Mouse (Mus musculus) ES-E14 (cell line): ENCODE measurements around the gene Gm30083. TPM values are rescaled to one million over a fixed set of nuclear protein-coding genes. Genes with fewer than 3 reads are reported as not detected.
A peak's percentile ranks its signal among the peaks of the same experiment; 100 is the strongest.

Source experiments
- DNase-seq: peaks from one replicate; pipeline ENCODE4 v3.0.0-alpha.2; 2013; ENCODE audit warnings: low read depth, low spot score
- H3K27ac ChIP-seq: 2 replicates; pipeline ENCODE4 v1.5.1; 2012; ENCODE audit warnings: low read depth, mild to moderate bottlenecking, low read length, moderate library complexity, mixed read lengths; ENCODE audit not compliant: poor library complexity, insufficient read depth, severe bottlenecking
- H3K36me3 ChIP-seq: 2 replicates; pipeline ENCODE4 v1.6.1; 2012; ENCODE audit warnings: mild to moderate bottlenecking, low read length, moderate library complexity, mixed read lengths; ENCODE audit not compliant: control insufficient read depth, poor library complexity, insufficient read depth, severe bottlenecking
- H3K4me1 ChIP-seq, 2 experiments: fragments of 150-350 bp in 1 of 2; sonication (generic) in 1 of 2; 2 replicates each; pipeline ENCODE4 v1.6.1; 2012; ENCODE audit warnings: low read length in 2 of 2, mild to moderate bottlenecking in 1 of 2, mixed read lengths in 1 of 2; ENCODE audit not compliant: control insufficient read depth in 2 of 2, insufficient read depth in 2 of 2, poor library complexity in 1 of 2
- H3K4me3 ChIP-seq, 2 experiments: fragments of 150-350 bp in 1 of 2; sonication (generic) in 1 of 2; 2 replicates each; pipeline ENCODE4 v1.5.1; 2012; ENCODE audit warnings: low read length in 2 of 2, low read depth in 1 of 2, mild to moderate bottlenecking in 1 of 2, mixed read lengths in 1 of 2; ENCODE audit not compliant: insufficient read depth in 1 of 2, poor library complexity in 1 of 2, severe bottlenecking in 1 of 2
- H3K9ac ChIP-seq: 2 replicates; pipeline ENCODE4 v1.6.1; 2012; ENCODE audit warnings: low read depth, mild to moderate bottlenecking, low read length, mixed read lengths; ENCODE audit not compliant: poor library complexity, insufficient read depth, severe bottlenecking
- H3K9me3 ChIP-seq: fragments of 150-350 bp; sonication (generic); 2 replicates; pipeline ENCODE4 v1.6.1; 2012; ENCODE audit warnings: low read depth, mild to moderate bottlenecking, low read length; ENCODE audit not compliant: control insufficient read depth, insufficient read depth
- CHD2 ChIP-seq: IDR thresholded peaks from 2 replicates; pipeline ENCODE4 v1.6.1; 2014; ENCODE audit warnings: mild to moderate bottlenecking, low read depth, low read length, inconsistent platforms
- HCFC1 ChIP-seq: IDR thresholded peaks from 2 replicates; pipeline ENCODE4 v1.6.1; 2012; ENCODE audit warnings: low read length, inconsistent platforms, borderline replicate concordance; ENCODE audit not compliant: insufficient read depth
- MAFK ChIP-seq: IDR thresholded peaks from 2 replicates; pipeline ENCODE4 v1.6.1; 2014; ENCODE audit warnings: mild to moderate bottlenecking, low read depth, low read length, inconsistent platforms; ENCODE audit not compliant: insufficient read depth
- ZC3H11A ChIP-seq: IDR thresholded peaks from 2 replicates; pipeline ENCODE4 v1.6.1; 2012; ENCODE audit warnings: low read depth, mild to moderate bottlenecking, inconsistent platforms, low read length, borderline replicate concordance
- ZNF384 ChIP-seq: IDR thresholded peaks from 2 replicates; pipeline ENCODE4 v1.6.1; 2012; ENCODE audit warnings: low read depth, low read length, inconsistent platforms
- in situ Hi-C, 2 experiments: fragments of 600-800 bp; cut with MboI; formaldehyde crosslinking; loops; one replicate each; pipeline ENCODE4 v1.15.1; 2025; ENCODE audit warnings: low sequenced_read_pairs in 2 of 2, inconsistent platforms in 1 of 2; ENCODE audit not compliant: unreplicated experiment in 2 of 2
- total RNA-seq: library from RNA; depleted of rRNA; stranded (reverse); fragments of 300-350 nt; gene quantifications from 2 replicates; pipeline ENCODE4 v1.2.3, GENCODE M21; 2012

The Gm30083 gene
- total RNA-seq, 1 experiment: not detected

DNA sequence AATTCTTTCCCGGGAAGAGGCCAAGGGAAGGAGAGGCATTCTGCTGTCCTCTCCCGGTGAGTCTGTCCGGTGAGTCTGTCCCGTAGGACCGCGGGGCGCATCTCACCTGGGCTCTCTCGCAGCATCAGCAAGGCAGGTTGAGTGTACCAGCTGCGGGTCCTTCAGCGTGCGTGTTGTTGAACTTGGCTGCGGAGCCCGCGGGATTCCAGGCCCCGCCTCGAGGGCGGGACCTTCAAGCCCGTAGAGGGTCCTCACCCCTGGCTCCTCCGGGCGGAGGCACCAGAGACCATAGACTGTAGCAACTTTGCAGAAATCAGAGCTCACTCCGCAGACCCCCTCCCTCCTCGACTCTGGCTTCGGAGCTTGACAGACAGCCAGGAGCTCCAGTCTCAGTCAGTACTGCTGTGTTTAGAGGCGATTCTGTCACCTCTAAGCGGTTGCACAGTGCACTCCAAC is 36.4 kb downstream of the Gm30083 start, which contains the start of gene Zfp488:
Gene Zfp488 (minus strand): TSS at position 161 of the 456 bp plus-strand sequence.
- Histone ChIP-seq H3K27ac (no peak within 1 kb of the TSS), H3K4me1 (no peaks in the 10 kb centered on the region), H3K9ac (no peak within 1 kb of the TSS), H3K9me3 (no peaks in the 10 kb centered on the region), H3K4me3 (peak within 1 kb of the TSS; percentile 48 to 55; a peak in 3 of 4 replicates), H3K36me3 (no peaks in the 10 kb centered on the region)
- peak; percentile 20 for DNase-seq
- in situ Hi-C loops: no loop called here
- TF ChIP-seq ZC3H11A: no peak

DNA sequence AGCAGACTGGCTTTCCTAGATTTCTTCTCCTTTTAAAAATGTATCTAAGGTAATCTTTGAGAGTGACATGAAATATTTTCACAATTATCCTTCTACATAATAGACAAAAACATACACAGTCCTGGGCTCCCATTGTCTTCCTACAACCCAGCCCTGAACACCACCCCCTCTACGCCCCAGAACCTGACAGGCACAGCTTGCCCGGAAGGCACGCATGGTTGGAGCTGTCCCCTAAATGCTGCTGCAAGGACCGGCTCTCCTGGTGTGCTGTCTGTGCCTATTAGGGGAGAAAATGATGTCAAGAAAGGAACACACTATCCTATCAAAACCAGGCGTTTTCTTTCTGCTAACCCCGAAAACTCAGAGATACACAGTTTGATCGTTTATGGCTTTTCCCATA is 37.2 kb downstream of the Gm30083 start:
- Histone ChIP-seq H3K9me3 (no peaks in the 10 kb centered on the region), H3K36me3 (no peaks in the 10 kb centered on the region), H3K4me3 (no peak overlapping the region), H3K4me1 (no peaks in the 10 kb centered on the region), H3K9ac (no peak overlapping the region), H3K27ac (no peak overlapping the region)
- no peak for DNase-seq
- in situ Hi-C loops: no loop called here
- TF ChIP-seq HCFC1 (no peak), MAFK (no peak), CHD2 (no peak), ZC3H11A (no peak), ZNF384 (no peak)

DNA sequence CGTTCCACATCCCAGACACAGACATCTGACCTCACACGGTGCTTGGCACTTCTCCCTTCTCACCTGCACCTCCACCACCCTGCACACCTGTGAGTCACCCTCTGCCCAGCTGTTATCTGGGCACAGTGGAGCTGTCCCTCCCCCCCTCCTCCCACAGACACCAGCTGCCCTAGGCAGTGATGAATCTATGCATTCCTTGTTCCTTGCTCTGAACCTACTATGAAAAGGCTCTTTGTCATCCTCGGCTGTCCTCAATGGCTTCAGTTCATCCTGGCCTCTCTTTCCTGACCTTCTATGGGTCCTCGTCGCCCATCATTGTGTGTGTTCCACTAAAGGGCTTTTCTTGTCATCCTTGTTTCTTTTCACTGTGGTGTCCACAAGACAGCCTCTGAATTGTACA is 40.2 kb downstream of the Gm30083 start:
- DNase-seq: no peak
- TF ChIP-seq CHD2: no peak
- TF ChIP-seq MAFK: no peak
- TF ChIP-seq ZNF384: no peak
- no peak for TF ChIP-seq HCFC1
- TF ChIP-seq ZC3H11A: no peak
- Histone ChIP-seq H3K4me1 (no peaks in the 10 kb centered on the region), H3K27ac (no peak overlapping the region), H3K36me3 (no peaks in the 10 kb centered on the region), H3K9ac (no peak overlapping the region), H3K9me3 (no peaks in the 10 kb centered on the region), H3K4me3 (no peak overlapping the region)
- in situ Hi-C loops: no loop called here

DNA sequence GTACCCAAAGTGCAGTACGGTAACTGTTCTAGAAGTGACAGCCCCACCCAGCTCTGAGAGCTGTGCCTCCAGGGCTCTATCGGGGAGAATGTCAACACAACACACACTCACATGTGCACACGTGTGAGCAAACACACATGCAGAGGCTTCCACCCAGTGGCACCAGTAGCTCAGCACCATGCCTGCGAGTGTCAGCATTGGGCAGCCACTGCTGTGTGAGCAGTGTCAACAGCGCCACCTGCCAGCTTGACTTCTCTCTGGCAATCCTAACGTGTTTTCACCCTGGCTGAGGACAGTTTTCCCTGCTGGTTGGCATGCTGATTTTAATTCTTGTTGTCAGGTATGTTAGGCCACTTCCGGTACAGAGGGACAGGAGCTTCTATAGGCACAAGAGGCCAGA is 42.3 kb downstream of the Gm30083 start:
- DNase-seq: no peak
- no peak overlapping the region for H3K4me3 ChIP-seq
- no peak for TF ChIP-seq HCFC1
- TF ChIP-seq CHD2: no peak
- no peak for TF ChIP-seq ZNF384
- TF ChIP-seq MAFK: no peak
- no peak for TF ChIP-seq ZC3H11A

DNA sequence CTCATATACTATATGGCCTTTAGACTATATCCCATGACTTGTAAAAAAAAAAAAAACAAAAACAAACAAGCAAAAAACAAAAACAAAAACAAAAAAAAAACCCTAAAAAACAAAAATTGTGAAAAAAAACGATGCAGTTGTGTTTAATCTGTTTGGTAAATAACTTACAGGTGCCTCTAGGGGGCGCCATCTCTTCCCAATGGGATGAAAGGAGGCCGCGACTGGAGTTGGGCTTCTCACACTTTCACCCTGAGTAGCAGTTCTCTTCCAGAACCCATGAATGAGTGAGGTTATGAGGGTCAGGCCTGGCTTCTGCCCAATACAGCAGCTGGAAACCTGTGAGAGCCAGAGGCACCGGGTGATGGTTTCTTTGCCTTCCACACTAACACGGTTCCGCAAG is 49.3 kb downstream of the Gm30083 start:
- H3K4me1 ChIP-seq: peaks cover 0 to 2% of the 10 kb centered on the region in 2 experiments; a peak in 1 of 4 replicates

More for the DNA sequence above, 42.3 kb downstream of the Gm30083 start:
- Histone ChIP-seq H3K9ac (no peak overlapping the region), H3K36me3 (no peaks in the 10 kb centered on the region), H3K27ac (no peak overlapping the region), H3K4me1 (no peaks in the 10 kb centered on the region), H3K9me3 (no peaks in the 10 kb centered on the region)
- in situ Hi-C loops: no loop called here

More for the DNA sequence above, 49.3 kb downstream of the Gm30083 start:
- Histone ChIP-seq H3K36me3 (no peaks in the 10 kb centered on the region), H3K27ac (no peak overlapping the region), H3K4me3 (0 out of 4 replicates have a peak overlapping the region, but pooled peaks of 1 of the 2 experiments have one; percentile 36), H3K9ac (no peak overlapping the region), H3K9me3 (no peaks in the 10 kb centered on the region)
- DNase-seq: peak; percentile 58
- TF ChIP-seq ZC3H11A (no peak), CHD2 (no peak), MAFK (no peak), HCFC1 (no peak), ZNF384 (no peak)
- in situ Hi-C loops: no loop called here
